Mouse (Mus musculus): ENCODE results near the gene Gpsm1. TPM values are rescaled to one million over a fixed set of nuclear protein-coding genes. Genes with fewer than 3 reads are reported as not detected.

The Gpsm1 gene
- polyA plus RNA-seq, 1 experiment from 2014 or later, result 44.1 TPM

DNA sequence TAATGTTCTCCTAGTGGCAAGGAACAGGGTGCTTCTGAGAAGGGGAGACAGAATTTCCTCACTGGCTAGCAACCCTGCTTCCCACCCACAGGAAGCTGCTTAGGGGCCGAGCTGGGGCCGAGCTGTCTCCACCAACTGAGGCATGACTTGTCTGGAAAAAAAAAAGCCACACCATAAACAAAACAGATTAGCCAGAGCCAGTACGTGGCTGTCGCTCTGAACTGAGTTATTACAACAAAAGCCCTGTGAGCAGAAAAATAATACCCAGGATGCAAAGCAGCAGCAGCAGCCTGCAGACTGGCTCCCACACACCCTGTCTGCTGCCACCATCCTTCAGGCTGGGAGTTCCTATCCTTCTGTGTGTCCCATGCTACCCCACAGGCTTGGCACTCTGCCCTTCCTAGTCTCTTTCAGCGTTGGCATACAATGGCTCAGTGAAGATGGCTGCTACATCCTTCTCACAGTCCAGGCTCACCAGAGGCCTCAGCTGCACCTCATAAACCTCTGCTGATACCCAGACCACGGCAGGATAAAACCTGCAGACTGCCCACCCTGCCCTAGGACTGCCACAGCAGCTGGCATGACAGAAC lies 18.6 kb upstream of the Gpsm1 start:
- H3K9ac ChIP-seq (replicated peaks; ENCODE audit: low read length), result no peak overlapping the region
- peak; percentile 12; the same call in 1 of the 2 replicates for ATAC-seq (ENCODE audit: low FRiP score, low TSS enrichment)
- peak overlapping the region; percentile 69 for H3K27ac ChIP-seq (ENCODE audit: low read length)
- H3K4me2 ChIP-seq (replicated peaks; ENCODE audit: low read depth, low read length), result no peak overlapping the region
- H3K9me3 ChIP-seq (ENCODE audit: low read length), result no peaks in the 10 kb centered on the region
- H3K36me3 ChIP-seq (ENCODE audit: insufficient read depth, low read length), result no peaks in the 10 kb centered on the region
- WGBS, result 15% methylated on average over 6 of the region's 6 CpGs
- no peak overlapping the region for H3K4me3 ChIP-seq (ENCODE audit: low read length)
- peaks cover 21% of the 10 kb centered on the region for H3K4me1 ChIP-seq (ENCODE audit: insufficient read depth, low read length)
- 0 out of 2 replicates have a peak, but pooled peaks cover 9% of the 10 kb centered on the region for H3K27me3 ChIP-seq (ENCODE audit: insufficient read depth, low read length)

DNA sequence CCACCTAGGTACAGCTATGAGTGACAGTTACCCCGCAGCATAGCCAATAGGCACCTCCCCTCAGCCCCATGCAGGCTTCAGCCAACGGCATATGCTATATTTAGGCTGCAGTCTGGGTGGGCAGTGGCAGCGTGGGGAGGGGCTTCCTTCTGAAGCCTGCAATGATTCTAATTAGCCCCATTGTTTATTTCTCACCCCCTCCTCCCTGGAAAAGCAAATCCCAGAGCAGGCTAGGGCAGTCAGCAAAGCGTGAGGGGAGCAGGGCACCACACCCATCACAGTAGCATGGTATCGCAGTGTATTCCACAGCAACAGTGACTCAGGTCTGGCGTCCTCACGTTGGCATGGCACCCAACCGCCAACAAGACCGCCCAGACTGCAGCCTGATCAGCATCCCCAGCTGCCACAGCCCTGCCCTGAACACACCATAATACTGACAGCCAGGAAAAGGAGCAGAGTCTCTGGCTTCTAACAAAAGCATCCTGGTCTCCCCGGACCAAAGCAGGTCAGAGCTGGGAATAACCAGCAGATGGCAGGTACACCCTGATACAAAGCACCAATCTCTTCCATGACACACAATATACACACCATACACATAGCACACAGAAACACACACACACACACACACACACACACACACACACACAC lies 17.0 kb upstream of the Gpsm1 start:
- Histone ChIP-seq H3K9me3 (ENCODE audit: low read length) (no peaks in the 10 kb centered on the region), H3K36me3 (ENCODE audit: insufficient read depth, low read length) (no peaks in the 10 kb centered on the region), H3K4me2 (replicated peaks; ENCODE audit: low read depth, low read length) (no peak overlapping the region), H3K27ac (ENCODE audit: low read length) (no peak overlapping the region), H3K4me1 (ENCODE audit: insufficient read depth, low read length) (peaks cover 21% of the 10 kb centered on the region), H3K9ac (replicated peaks; ENCODE audit: low read length) (no peak overlapping the region), H3K4me3 (ENCODE audit: low read length) (no peak overlapping the region), H3K27me3 (ENCODE audit: insufficient read depth, low read length) (0 out of 2 replicates have a peak, but pooled peaks cover 9% of the 10 kb centered on the region)
- 6% methylated on average over 10 of the region's 10 CpGs for WGBS
- peak; percentile 18; the same call in 1 of the 2 replicates for ATAC-seq (ENCODE audit: low FRiP score, low TSS enrichment)

DNA sequence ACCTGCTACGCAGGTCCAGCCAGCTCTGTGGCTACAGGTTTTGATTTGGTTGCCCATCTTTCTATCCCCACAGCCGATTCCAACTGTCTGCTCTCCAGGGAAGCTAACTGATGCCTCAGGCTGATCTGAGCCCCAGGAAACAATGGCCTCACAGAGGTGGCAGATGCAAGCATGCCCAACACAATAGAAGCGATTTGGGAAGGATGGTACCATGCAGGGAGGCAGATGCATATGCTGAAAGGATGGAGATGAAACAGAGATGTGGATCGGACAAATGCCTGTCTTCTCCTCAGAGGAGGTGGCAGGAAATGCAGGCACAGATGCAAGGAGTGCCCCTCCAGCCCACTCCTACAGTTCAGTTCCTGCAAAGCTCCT lies 16.5 kb upstream of the Gpsm1 start:
- Histone ChIP-seq H3K27me3 (ENCODE audit: insufficient read depth, low read length) (0 out of 2 replicates have a peak, but pooled peaks cover 9% of the 10 kb centered on the region), H3K4me1 (ENCODE audit: insufficient read depth, low read length) (peaks cover 21% of the 10 kb centered on the region), H3K4me3 (ENCODE audit: low read length) (no peak overlapping the region), H3K27ac (ENCODE audit: low read length) (no peak overlapping the region), H3K36me3 (ENCODE audit: insufficient read depth, low read length) (no peaks in the 10 kb centered on the region), H3K9me3 (ENCODE audit: low read length) (no peaks in the 10 kb centered on the region), H3K9ac (replicated peaks; ENCODE audit: low read length) (no peak overlapping the region), H3K4me2 (replicated peaks; ENCODE audit: low read depth, low read length) (no peak overlapping the region)
- WGBS, result 28% methylated on average over 4 of the region's 4 CpGs
- no peak for ATAC-seq (ENCODE audit: low FRiP score, low TSS enrichment)

DNA sequence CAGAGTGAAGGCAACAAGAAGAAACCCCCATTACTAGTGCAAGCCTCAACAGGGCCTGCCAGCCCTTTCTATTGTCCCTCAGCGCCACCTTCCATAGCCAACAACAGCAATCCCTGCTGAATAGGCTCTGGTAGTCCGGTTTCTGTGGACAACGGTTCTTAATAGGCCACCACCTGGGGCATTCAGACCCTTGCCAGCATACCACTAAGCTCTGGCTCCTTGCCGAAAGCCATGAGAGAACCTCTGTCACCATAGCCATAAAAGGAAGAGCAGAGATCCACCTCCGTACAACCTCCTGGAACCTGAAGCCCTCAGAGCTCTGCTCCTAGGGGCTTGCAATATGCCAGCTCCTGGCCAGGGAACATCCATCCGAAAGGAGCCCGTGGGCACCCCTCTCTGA lies 16.0 kb upstream of the Gpsm1 start:
- H3K27me3 ChIP-seq (ENCODE audit: insufficient read depth, low read length), result 0 out of 2 replicates have a peak, but pooled peaks cover 9% of the 10 kb centered on the region
- H3K4me1 ChIP-seq (ENCODE audit: insufficient read depth, low read length), result peaks cover 21% of the 10 kb centered on the region
- H3K9me3 ChIP-seq (ENCODE audit: low read length), result no peaks in the 10 kb centered on the region
- no peak overlapping the region for H3K27ac ChIP-seq (ENCODE audit: low read length)
- no peak overlapping the region for H3K4me2 ChIP-seq (replicated peaks; ENCODE audit: low read depth, low read length)
- no peak overlapping the region for H3K4me3 ChIP-seq (ENCODE audit: low read length)
- no peak overlapping the region for H3K9ac ChIP-seq (replicated peaks; ENCODE audit: low read length)
- no peaks in the 10 kb centered on the region for H3K36me3 ChIP-seq (ENCODE audit: insufficient read depth, low read length)
- 53% methylated on average over 7 of the region's 7 CpGs for WGBS
- no peak for ATAC-seq (ENCODE audit: low FRiP score, low TSS enrichment)

DNA sequence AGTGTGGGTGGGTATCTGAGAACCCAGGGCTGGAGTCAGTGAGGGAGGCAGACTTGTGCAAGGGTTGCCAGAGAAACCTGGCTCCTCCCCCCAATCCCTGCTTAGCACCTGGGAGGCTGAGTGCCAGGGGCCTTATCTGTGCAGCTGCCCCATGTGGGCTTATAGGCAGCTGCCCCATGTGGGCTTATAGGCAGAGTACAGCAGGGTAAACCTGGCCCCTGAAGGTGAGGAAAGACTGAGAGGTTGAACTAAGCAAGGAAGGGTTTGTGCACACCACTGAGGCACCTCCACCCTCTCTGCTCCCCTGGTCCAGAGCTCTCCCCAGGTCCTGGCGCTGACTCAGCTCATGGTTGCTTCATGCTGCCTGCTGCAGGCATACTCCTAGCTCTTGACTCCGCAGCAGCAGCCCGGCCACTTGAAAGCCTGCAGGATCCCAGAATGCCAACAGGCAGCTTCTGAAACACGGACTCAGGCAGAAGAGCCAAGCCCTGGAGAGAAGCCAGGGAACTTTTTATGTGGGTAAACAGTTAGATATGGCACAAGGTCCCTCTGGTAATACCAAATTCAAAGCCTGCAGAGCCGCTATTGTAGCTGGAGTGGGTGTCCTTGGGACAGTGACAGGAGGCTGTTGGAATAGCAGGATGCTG lies 15.0 kb upstream of the Gpsm1 start:
- H3K4me2 ChIP-seq (replicated peaks; ENCODE audit: low read depth, low read length), result no peak overlapping the region
- ATAC-seq (ENCODE audit: low FRiP score, low TSS enrichment), result 0 out of 2 replicates have a peak, but pooled peaks have one; percentile 16
- WGBS, result 57% methylated on average over 5 of the region's 5 CpGs

DNA sequence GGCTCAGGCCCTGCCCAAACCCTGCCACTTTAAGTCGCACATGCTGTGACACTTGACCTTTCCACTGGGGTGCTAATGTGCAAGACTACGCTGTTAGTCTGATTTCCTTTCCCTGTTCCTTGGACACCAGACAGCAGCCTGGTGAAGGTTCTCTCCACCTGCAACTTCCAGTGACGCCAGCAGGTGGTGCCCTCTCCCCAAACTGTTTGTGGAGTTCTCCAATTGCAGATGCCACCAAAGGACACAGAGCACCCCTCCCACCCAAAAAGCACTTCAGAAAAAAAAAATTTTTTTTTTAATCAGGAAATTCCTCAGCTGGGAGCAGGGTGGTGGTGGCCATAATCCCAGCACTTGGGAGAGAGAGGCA lies 14.5 kb upstream of the Gpsm1 start:
- WGBS, result 0% methylated on average over 3 of the region's 3 CpGs
- ATAC-seq (ENCODE audit: low FRiP score, low TSS enrichment), result no peak; the same call in 1 of the 2 replicates
- Histone ChIP-seq H3K4me2 (replicated peaks; ENCODE audit: low read depth, low read length) (no peak overlapping the region), H3K4me1 (ENCODE audit: insufficient read depth, low read length) (peaks cover 21% of the 10 kb centered on the region), H3K36me3 (ENCODE audit: insufficient read depth, low read length) (no peaks in the 10 kb centered on the region), H3K9me3 (ENCODE audit: low read length) (no peaks in the 10 kb centered on the region), H3K27me3 (ENCODE audit: insufficient read depth, low read length) (0 out of 2 replicates have a peak, but pooled peaks cover 9% of the 10 kb centered on the region), H3K4me3 (ENCODE audit: low read length) (no peak overlapping the region), H3K27ac (ENCODE audit: low read length) (no peak overlapping the region), H3K9ac (replicated peaks; ENCODE audit: low read length) (no peak overlapping the region)

More for the DNA sequence above, 15.0 kb upstream of the Gpsm1 start:
- Histone ChIP-seq H3K9ac (replicated peaks; ENCODE audit: low read length) (no peak overlapping the region), H3K36me3 (ENCODE audit: insufficient read depth, low read length) (no peaks in the 10 kb centered on the region), H3K9me3 (ENCODE audit: low read length) (no peaks in the 10 kb centered on the region), H3K27ac (ENCODE audit: low read length) (no peak overlapping the region), H3K4me3 (ENCODE audit: low read length) (no peak overlapping the region), H3K4me1 (ENCODE audit: insufficient read depth, low read length) (peaks cover 21% of the 10 kb centered on the region), H3K27me3 (ENCODE audit: insufficient read depth, low read length) (0 out of 2 replicates have a peak, but pooled peaks cover 9% of the 10 kb centered on the region)

DNA sequence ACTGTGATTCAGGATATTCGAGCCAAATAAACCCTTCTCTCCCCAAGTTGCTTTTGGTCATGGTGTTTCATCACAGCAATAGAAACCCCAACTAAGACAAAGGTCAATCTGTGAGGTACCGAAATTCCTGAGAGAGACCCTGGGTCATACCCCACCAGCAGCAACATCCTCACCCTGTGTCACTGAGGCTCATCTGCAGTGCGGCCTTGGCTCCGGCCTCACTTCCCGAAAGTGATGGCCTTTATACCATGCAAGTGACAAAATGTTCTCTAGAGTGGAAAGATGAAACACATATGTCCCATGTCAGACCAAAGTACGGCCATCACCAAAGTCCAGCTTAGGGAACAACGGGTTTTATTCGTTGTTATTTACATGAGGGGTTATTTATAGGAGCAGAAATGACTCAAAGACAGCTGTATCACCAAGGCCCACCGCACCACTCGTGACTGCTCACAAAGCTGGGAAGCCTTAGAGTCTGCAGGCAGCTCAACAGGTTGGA lies 13.3 kb upstream of the Gpsm1 start:
- WGBS, result 82% methylated on average over 10 of the region's 10 CpGs
- Histone ChIP-seq H3K27ac (ENCODE audit: low read length) (no peak overlapping the region), H3K9ac (replicated peaks; ENCODE audit: low read length) (no peak overlapping the region), H3K4me2 (replicated peaks; ENCODE audit: low read depth, low read length) (no peak overlapping the region), H3K4me1 (ENCODE audit: insufficient read depth, low read length) (peaks cover 9% of the 10 kb centered on the region), H3K36me3 (ENCODE audit: insufficient read depth, low read length) (no peaks in the 10 kb centered on the region), H3K9me3 (ENCODE audit: low read length) (no peaks in the 10 kb centered on the region), H3K4me3 (ENCODE audit: low read length) (no peak overlapping the region), H3K27me3 (ENCODE audit: insufficient read depth, low read length) (0 out of 2 replicates have a peak, but pooled peaks cover 9% of the 10 kb centered on the region)
- no peak for ATAC-seq (ENCODE audit: low FRiP score, low TSS enrichment)

DNA sequence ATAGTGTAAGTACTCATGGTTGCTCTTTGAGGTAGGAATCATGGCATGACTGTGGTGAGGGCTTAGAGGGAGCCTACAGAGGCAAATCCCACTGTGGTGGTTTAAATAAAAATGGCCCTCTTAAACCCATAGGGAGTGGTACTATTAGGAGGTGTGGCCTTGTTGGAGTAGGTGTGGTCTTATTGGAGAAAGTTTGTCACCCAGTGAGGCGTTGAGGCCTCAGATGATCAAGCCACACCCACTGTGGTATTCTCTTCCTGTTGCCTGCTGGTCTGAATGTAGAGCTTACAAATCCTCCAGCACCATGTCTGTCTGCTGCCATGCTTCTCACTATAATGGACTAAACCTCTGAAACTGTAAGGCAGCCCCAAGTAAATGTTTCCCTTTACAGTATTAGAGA lies 10.6 kb upstream of the Gpsm1 start:
- Histone ChIP-seq H3K27ac (ENCODE audit: low read length) (no peak overlapping the region), H3K36me3 (ENCODE audit: insufficient read depth, low read length) (no peaks in the 10 kb centered on the region), H3K4me2 (replicated peaks; ENCODE audit: low read depth, low read length) (no peak overlapping the region), H3K9ac (replicated peaks; ENCODE audit: low read length) (no peak overlapping the region), H3K4me1 (ENCODE audit: insufficient read depth, low read length) (peaks cover 7% of the 10 kb centered on the region), H3K9me3 (ENCODE audit: low read length) (no peaks in the 10 kb centered on the region), H3K4me3 (ENCODE audit: low read length) (no peak overlapping the region), H3K27me3 (ENCODE audit: insufficient read depth, low read length) (no peaks in the 10 kb centered on the region)
- 65% methylated on average over 1 of the region's 1 CpGs for WGBS
- ATAC-seq (ENCODE audit: low FRiP score, low TSS enrichment), result no peak

DNA sequence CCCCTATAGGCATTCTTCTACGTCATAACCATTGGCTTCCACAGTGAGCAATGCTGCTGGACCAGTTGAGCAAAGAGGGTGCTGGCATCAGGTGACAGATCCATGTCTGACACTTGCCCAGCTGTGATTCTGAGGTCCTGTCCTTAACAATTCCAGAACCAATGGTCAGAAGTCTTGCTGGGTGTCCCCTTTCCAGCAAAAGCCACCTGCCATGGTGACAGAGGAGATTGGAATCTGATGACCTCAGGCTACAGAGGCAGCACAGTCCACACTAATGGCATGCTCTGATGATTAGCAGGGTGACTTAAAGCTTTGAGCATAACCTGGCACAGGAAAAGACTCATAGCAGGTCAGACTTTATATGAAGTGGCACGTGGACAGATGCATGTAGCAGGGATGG lies 9.8 kb upstream of the Gpsm1 start:
- H3K27me3 ChIP-seq (ENCODE audit: insufficient read depth, low read length), result no peaks in the 10 kb centered on the region
- no peak overlapping the region for H3K4me3 ChIP-seq (ENCODE audit: low read length)
- no peak for ATAC-seq (ENCODE audit: low FRiP score, low TSS enrichment)
- no peaks in the 10 kb centered on the region for H3K9me3 ChIP-seq (ENCODE audit: low read length)
- H3K9ac ChIP-seq (replicated peaks; ENCODE audit: low read length), result no peak overlapping the region
- no peak overlapping the region for H3K27ac ChIP-seq (ENCODE audit: low read length)
- WGBS, result 73% methylated on average over 2 of the region's 2 CpGs
- H3K36me3 ChIP-seq (ENCODE audit: insufficient read depth, low read length), result no peaks in the 10 kb centered on the region
- H3K4me1 ChIP-seq (ENCODE audit: insufficient read depth, low read length), result peaks cover 13% of the 10 kb centered on the region
- H3K4me2 ChIP-seq (replicated peaks; ENCODE audit: low read depth, low read length), result no peak overlapping the region

DNA sequence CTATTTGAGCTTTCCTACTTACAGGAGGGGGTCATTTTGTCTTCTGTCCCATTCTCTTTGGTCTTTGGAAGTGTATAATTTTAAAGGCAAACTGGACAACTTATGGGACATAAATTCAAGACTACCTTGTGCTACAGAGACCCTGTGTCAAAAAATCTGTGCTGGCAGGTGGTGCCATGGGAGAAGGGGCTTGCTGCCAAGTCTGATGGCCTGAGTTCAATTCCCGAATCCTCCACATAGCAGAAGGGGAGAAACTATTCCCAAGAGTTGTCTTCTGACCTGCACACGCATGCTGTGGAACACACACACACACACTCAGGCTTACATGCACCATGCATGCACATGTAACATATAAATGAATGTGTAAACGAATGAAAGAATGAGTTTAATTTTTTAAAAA lies 8.6 kb upstream of the Gpsm1 start:
- Histone ChIP-seq H3K9me3 (ENCODE audit: low read length) (no peaks in the 10 kb centered on the region), H3K27me3 (ENCODE audit: insufficient read depth, low read length) (no peaks in the 10 kb centered on the region), H3K27ac (ENCODE audit: low read length) (no peak overlapping the region), H3K9ac (replicated peaks; ENCODE audit: low read length) (no peak overlapping the region), H3K4me3 (ENCODE audit: low read length) (no peak overlapping the region), H3K4me1 (ENCODE audit: insufficient read depth, low read length) (peaks cover 13% of the 10 kb centered on the region), H3K4me2 (replicated peaks; ENCODE audit: low read depth, low read length) (no peak overlapping the region), H3K36me3 (ENCODE audit: insufficient read depth, low read length) (no peaks in the 10 kb centered on the region)
- no peak for ATAC-seq (ENCODE audit: low FRiP score, low TSS enrichment)
- 88% methylated on average over 3 of the region's 3 CpGs for WGBS
